Mouse (Mus musculus) retina, adult 2 months (tissue): ENCODE results near the gene Fktn.
A peak's percentile ranks its signal among the peaks of the same experiment; 100 is the strongest.
"Not testable (repeated sequence)": the region's sequence is repeated elsewhere in the genome, so short reads cannot be mapped to it uniquely, and the experiment has no call there.

ENCODE experiments used
- DNase-seq: peaks from one replicate; pipeline ENCODE4 v3.0.0-alpha.2; 2012; ENCODE audit warnings: low read depth, low spot score

Fktn gene

GRCm38 (mm10) chr4:53713704-53714050, at the start of gene Fktn:
TSS of gene Fktn (plus strand) at chr4:53713998.
- no peak for DNase-seq

DNA sequence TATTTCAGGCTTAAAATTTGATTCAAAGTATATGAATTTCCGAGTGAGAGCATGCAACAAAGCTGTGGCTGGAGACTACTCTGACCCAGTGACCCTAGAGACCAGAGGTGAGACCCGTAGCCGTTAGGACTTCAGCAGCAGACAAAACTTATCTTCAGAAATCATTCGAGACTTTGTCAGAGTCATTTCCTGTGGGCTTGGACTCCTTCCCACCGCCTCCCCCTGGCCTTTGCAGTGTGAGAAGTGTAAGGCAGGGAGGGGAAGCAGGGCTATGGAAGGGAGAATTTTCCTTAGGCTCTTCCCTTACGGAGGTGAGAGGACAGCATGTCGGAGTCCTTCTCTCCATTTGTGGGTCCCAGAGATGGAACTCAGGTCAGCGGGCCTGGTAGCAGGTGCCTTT, 31.7 kb upstream of the Fktn start:
- no peak for DNase-seq

DNA sequence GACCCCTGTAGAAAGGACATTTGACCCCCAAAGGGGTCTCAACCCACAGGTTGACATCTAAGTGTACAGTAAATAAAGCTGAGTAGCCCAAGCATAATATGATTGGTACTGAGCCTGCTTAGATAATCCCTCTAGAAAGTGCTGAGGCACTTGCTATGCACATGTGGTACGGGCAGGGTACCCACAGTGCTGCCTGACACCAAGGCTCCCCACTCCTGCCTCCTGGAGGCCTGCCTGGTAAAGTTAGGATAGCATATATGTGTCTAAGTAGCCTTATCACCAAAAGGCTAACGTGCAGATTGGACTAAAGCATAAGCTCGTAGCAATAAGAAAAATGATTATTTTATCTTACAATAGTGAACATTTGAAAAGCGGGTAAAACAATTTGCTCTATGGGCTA, 24.8 kb upstream of the Fktn start:
- no peak for DNase-seq

DNA sequence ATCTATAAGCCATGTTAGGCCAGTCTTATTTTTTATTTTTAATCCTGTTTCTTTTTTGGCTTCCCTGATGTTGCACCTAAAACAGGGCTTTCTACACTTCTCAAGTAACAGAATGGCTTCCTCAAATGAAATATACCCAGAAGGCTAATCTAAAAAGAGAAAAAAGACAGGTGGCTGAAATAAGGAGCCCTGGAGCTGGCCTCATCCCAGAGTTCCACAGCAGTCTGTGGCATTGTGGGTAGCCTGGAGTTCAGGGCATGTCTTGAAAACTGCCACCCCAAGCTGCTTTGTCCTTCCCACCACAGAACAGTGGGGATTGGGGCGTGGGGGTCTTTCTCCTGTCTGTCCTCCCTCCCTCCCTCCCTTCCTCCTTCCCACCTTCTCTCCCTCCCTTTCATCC, 22.4 kb upstream of the Fktn start:
- DNase-seq: no peak

- not testable (repeated sequence) for DNase-seq
These were observed 4.6 kb upstream of the Fktn start for GRCm38 (mm10) chr4:53709166-53709565.

DNA sequence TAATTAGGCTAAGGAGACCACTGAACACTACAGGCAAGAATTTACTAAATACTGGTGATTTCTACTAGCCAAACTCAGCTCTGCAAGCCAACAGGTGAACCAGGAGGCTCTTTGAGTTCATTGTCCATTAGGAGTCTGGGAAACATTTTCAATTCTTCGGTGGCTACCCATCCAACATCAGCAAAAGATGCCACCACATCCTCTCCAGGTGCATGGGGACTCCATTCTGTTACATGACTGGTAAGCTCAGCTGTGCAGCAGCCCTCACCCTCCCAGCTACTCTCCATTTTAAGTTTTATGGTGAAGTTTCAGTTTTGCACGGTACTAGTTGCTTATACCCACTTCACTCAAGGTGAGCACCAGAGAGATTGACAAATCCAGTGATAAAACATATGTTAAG, 3.8 kb upstream of the Fktn start:
- no peak for DNase-seq

GRCm38 (mm10) chr4:53710555-53711328, 3.1 kb upstream of the Fktn start:
- no peak for DNase-seq

DNA sequence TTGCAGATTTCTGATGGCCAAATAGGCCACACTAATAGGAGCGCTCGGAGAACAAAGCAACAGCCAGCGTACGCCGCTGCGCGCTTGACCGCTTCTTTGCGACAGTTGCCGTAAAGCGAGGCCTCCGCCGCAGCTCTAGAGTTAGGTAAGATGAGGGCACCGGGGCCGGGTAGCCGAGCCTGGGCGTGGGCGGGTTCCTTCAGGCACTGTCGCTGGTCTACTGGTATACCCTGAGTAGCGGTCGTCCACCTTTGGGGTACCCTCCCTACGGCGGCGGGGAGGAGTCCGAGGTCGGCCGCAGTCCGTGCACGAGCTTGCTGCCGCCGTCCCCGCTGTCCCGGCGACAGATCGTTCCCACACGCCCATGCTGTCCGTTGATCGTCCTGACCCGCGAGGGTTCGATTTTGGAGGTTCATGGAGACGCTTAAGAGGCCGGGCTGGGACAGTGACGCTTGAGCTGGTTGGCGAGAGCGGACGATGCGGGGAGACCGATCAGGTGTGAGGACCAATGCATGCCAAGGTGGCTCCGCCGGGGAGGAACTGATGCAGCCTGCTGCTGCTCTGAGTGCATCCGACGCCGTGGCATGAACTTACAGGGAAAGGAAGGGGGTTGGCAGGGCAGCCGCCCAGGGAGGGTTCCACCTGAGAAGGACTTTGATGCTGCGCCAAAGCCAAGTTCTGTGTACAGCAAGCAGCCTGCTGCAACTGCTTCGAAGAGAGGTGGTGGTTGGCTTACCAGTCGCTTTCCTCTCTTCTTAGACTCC, 435 bp downstream of the Fktn start:
- DNase-seq: peak; percentile 79

DNA sequence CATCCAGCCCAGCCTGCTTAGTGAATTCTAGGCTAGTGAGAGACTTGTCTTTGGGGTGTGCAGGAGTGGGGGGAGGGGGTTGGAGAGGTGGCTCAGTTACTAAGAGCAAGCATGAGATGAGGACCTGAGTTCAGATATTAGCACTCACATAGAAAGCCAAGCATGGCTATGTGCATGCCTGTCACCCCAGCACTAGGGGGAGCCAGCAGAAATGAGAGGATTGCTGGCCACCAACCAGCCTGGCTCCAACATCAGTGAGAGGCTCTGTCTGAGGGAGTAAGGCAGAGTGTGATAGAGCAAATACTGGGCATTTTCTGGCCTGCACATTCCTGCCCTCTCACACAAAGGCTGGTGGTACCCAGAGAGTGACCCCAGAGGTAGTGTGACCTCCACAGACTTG, 2.2 kb downstream of the Fktn start:
- no peak for DNase-seq

- DNase-seq: no peak
These were observed 3.7 kb downstream of the Fktn start for GRCm38 (mm10) chr4:53717546-53717945.

GRCm38 (mm10) chr4:53718261-53718660, 4.5 kb downstream of the Fktn start:
- no peak for DNase-seq

DNA sequence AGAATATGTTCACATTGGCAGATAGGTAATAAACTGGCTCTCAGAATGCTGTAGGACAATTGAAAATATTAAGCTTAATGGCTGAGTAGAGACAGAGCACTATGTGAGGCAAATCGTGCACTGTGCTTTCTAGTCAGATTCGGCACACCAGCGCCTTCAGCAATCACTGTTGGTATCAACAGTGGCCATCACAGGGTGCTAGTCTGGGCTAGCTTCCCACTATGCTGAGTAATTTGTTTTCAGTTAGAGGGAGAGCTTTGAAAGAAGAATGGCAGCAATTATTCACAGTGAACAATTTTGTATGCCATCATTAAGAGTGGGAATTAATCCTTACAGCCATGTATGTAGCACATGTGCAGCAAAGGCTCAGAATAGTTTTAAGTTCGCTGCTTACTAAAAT, 8.7 kb downstream of the Fktn start:
- no peak for DNase-seq

DNA sequence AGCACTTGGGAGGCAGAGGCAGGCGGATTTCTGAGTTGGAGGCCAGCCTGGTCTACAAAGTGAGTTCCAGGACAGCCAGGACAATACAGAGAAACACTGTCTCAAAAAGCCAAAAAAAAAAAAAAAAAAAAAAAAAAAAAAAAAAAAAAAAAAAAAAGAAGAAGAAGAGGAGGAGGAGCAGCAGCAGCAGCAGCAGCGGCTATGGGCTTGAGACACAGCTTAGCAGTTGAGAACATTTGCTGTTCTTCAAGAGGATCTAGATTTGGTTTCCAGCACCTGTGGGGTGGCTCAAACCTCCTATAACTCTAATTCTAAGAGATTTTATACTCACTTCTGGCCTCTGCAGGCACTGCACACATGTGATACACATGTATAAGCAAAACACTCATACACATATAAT, 12.3 kb downstream of the Fktn start:
- not testable (repeated sequence) for DNase-seq

DNA sequence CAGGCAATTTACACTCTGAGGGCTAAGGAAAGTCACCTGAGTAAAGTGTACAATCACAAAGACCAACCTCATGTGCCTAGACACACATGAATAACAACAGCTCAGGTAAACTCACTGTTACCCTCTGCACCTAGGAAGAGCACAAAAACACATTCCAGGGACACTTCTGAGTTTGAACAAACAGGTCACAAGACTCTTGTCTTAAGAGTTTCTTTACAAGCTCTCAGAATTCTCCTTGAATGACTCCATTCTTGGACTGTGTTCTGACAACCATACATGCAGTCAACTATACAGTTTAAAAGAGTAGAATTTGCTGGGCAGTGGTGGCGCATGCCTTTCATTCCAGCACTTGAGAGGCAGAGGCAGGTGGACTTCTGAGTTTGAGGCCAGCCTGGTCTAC, 14.3 kb downstream of the Fktn start:
- no peak for DNase-seq

GRCm38 (mm10) chr4:53738956-53739616, 25.3 kb downstream of the Fktn start:
- peak; percentile 49 for DNase-seq

GRCm38 (mm10) chr4:53749831-53750230, 36.0 kb downstream of the Fktn start:
- DNase-seq: no peak

DNA sequence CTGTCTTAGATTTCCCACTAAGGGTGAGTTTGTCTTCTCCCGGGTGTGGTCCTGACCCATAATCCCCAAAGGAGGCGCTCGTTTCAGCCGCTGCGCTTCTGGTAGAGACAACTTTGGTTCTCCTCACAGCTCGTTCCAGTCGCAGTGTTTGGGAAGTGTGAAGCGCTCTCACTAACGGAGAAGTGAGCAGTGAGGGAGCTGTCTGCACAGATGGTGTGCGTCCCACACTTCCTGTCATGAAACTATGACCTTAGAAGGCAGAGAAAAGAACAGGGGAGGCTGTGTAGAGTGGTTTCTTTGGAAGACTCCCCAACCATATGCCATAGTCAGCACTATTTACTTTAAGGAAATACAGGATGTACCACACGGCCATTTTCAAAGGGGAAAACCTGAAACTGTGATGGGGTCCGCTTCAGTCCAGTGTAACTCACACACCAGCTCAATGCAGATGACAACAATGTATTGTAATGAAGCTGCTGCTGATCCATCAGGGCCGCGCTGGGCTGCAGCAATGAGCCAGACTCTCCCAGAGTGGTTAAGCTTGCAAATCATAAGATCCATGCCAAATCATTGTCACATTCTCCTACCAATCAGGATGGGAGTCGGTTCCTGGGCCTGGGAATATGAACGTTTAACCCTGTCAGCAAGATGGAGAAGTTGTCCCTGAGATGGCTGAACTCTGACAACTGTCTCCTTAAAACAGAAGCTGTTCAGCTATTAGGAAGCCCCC, 36.8 kb downstream of the Fktn start:
- no peak for DNase-seq

DNA sequence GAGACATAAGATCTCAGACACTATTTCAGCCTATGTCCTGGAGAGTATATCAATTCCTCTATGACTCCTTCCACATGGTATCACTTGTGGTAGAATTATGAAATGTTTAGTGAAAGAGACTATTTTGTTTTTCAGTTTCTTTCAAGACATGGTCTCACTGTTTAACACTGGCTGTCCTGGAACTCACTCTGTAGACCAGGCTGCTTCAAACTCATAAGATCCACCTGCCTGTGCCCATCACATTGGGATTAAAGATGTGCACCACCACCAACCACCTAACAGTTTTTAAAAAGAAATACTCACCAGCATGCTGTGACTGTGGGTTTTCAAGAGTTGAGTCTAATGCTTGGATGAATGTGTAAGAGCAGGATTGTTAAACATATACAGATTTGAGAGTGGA, 43.2 kb downstream of the Fktn start:
- no peak for DNase-seq

GRCm38 (mm10) chr4:53758764-53759163, 45.0 kb downstream of the Fktn start:
- no peak for DNase-seq

DNA sequence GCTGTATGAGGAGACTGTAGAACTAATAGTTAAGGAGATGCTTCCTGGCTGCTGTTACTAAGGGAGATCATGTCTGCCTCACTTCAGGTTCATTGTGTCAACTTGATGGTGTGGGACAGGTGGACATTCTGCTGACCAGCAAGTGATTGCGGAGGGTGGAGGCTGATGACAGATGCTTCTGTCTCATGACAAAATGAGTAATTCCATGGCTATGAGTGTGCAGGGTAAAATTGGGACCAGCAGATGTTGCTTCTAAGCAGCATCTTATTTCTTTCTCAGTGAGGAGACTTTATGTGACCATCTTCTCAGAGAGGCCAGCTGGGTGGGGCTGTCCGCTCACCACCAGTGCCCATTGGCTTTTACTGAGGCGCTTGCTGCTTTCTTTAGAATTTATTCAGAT, 45.9 kb downstream of the Fktn start:
- no peak for DNase-seq

DNA sequence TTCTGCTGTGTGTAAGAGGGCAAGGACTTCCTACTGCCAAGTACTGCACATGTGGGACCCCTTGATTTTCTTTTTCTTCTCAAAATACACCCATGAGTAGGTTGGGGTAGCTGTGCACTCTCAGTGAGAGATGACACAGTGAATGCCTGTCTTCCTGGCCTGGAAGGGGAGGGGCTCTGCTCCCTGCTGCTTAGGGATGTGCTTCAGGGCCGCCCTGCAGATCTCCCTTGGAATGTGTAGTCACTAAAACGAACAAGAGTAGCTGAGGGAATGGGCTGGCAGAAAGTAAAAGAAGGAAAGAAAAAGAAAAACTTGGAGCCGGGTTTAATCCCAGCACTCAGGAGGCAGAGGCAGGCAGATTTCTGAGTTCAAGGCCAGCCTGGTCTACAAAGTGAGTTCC, 48.7 kb downstream of the Fktn start:
- DNase-seq: no peak
